Mouse (Mus musculus): ENCODE measurements around the gene Ccdc42. TPM values are rescaled to one million over a fixed set of nuclear protein-coding genes. Genes with fewer than 3 reads are reported as not detected.
A peak's percentile ranks its signal among the peaks of the same experiment; 100 is the strongest.

Ccdc42 gene
- total RNA-seq, 2 experiments from 2014 or later: not detected

- intact Hi-C loops (cut with DNase I): no loop called here
- peak in 1 of 2 experiments; percentile 34 for DNase-seq
Measured at GRCm38 (mm10) chr11:68637861-68638615, 51.2 kb downstream of the Ccdc42 start.

DNA sequence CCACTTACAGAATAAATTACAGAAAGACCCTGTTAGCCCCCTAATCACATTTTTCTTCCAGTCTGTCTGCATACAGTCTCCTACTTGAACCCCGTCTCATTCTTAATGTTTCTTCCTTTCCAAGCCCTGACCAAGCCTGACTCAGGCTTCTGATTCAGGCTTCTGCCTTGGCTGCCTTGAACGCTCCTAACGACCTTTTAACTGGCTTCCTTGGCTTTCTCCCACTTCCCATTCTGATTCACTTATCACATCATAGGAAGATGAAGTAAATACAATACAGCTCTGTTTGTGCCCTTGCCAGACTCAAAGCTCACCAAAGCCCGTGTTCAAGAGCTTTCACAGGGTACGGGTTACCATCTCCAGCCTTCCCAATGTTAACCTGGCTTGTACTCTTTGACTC, 54.5 kb downstream of the Ccdc42 start:
- intact Hi-C loops (cut with DNase I): no loop called here
- DNase-seq: no peak

DNA sequence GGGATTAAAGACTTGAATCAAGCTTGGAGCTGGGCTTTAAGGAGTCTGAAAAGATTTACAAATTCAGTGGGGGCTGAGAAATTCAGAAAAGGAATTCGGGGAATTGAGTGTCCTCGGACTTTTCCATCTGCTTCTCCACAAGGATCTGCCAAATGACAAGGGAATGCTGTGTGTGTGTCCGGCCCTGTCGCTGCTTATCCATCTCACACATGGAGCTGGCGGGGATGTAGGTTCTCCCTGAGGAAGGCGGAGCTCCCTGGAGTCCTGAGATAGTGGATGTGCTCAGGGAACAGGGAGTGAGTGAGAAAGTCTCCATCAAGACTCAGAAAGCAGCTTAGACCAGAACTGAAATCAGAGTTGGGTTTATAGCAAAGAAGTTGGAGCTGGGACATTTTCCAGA, 58.0 kb downstream of the Ccdc42 start:
- no peak for DNase-seq
- intact Hi-C loops (cut with DNase I): no loop called here

Other genes with a start within 250 kb of the Ccdc42 start
- gene Ntn1, start 186.2 kb upstream of the Ccdc42 start, total RNA-seq (2021): 10 to 100 TPM; 55.4 to 61.8 TPM
- gene Pik3r5, start 154.9 kb upstream of the Ccdc42 start, total RNA-seq (2021): 1 to 10 TPM in 1 of 2 experiments, under 1 TPM in 1; 0.67 to 1.7 TPM
- gene Pik3r6, start 84.0 kb upstream of the Ccdc42 start, total RNA-seq (2021): 1 to 10 TPM; 4.6 to 6.3 TPM
- gene Mfsd6l, start 30.8 kb upstream of the Ccdc42 start, total RNA-seq (2021): not detected
- gene Myh10, start 104.5 kb downstream of the Ccdc42 start, total RNA-seq (2021): 10 to 100 TPM; 23.0 to 26.4 TPM